Mouse (Mus musculus) 416B (cell line): ENCODE measurements at regions not wholly inside any gene's neighbourhood (a gene's known extent, or its start where the extent isn't known, plus 50 kb on each side); places are given as distances from the start of the nearest gene placed in this dataset.

ENCODE experiments used
- DNase-seq: peaks from one replicate; pipeline ENCODE4 v3.0.0; 2011; ENCODE audit warnings: low read depth

- DNase-seq = no peak
These were observed 845.3 kb upstream of the Rgs18 start for GRCm38 (mm10) chr1:145620561-145620960.

- peak; percentile 87 for DNase-seq
These were observed 839.1 kb upstream of the Rgs18 start for GRCm38 (mm10) chr1:145614326-145614725.

GRCm38 (mm10) chr1:145596983-145597382 lies 821.7 kb upstream of the Rgs18 start:
- DNase-seq = no peak

DNA sequence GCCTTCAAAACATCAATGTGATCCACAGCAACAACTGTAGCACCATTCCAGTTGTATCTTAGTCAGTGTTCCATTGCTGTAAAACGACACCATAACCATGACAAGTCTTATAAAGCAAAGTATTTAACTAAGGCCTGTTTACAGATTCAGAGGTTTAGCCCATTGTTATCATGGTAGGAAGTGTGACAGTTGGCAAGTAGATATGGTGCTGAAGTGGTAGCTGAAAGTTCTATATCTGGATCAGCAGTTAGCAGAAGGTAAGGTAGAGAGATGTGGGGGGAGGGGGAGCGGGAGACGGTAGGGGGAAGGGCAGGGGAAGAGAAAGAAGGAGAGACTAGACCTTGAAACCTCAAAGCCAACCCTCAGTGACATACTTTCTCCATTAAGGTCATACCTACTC lies 804.2 kb upstream of the Rgs18 start:
- DNase-seq = no peak

- no peak for DNase-seq
These were observed 794.8 kb upstream of the Rgs18 start for GRCm38 (mm10) chr1:145570012-145570411.

GRCm38 (mm10) chr1:145561347-145561746 lies 786.1 kb upstream of the Rgs18 start:
- DNase-seq = no peak
